Comparison of ENCODE assay signal across 8 mouse cellular contexts in genomic region chr2:148406160-148406970, GRCm38 (mm10). TPM values are rescaled to one million over a fixed set of nuclear protein-coding genes. Genes with fewer than 3 reads are reported as not detected.
DNase-seq lines count a peak whose midpoint lies in the region; ATAC-seq and TF ChIP-seq lines count a peak whose summit lies in the region.

No protein-coding gene starts in this region.

- peak overlapping the region; percentile 87 for H3K27ac ChIP-seq in lung, embryonic 14.5 days (ENCODE audit: low read depth)
- no peak overlapping the region for H3K27ac ChIP-seq in neural tube, embryonic 14.5 days (ENCODE audit: low read depth, low read length)

- DNase-seq in cerebellum, postnatal 10 days: peak; percentile 55 to 63
- no peak for DNase-seq in cerebellum, adult 9-11 months
- DNase-seq in adrenal gland, postnatal 14 days: peak; percentile 60
- DNase-seq in kidney, adult 18-20 months: peak; percentile 50
- peak; percentile 76 for DNase-seq in lung, embryonic 14.5 days
- no peak for DNase-seq in MN1 (ENCODE audit: low spot score)

- H3K27me3 ChIP-seq in lung, embryonic 14.5 days (ENCODE audit: insufficient read depth, low read length): no peaks in the 10 kb centered on the region
- peaks cover 31% of the 10 kb centered on the region for H3K27me3 ChIP-seq in neural tube, embryonic 14.5 days (ENCODE audit: control insufficient read depth, insufficient read depth, low read length)

- peak; percentile 58 for TF ChIP-seq CTCF in lung, embryonic 14.5 days (IDR thresholded peaks at IDR 0.05; ENCODE audit: low read depth)

- H3K36me3 ChIP-seq in lung, embryonic 14.5 days (ENCODE audit: insufficient read depth): peaks cover 21% of the 10 kb centered on the region
- no peaks in the 10 kb centered on the region for H3K36me3 ChIP-seq in neural tube, embryonic 14.5 days (ENCODE audit: control insufficient read depth, insufficient read depth, low read length)

- H3K4me3 ChIP-seq in lung, embryonic 14.5 days (ENCODE audit: low read depth, low read length): peak overlapping the region; percentile 66
- peak overlapping the region; percentile 30 for H3K4me3 ChIP-seq in neural tube, embryonic 14.5 days (ENCODE audit: low read depth, low read length)

- peak; percentile 20 for ATAC-seq in granulocyte monocyte progenitor cell, adult 5-6 weeks (replicated peaks; ENCODE audit: poor library complexity, severe bottlenecking)
- no peak for ATAC-seq in lung, embryonic 14.5 days (ENCODE audit: insufficient read depth)
- peak; percentile 32; the same call in 1 of the 2 replicates for ATAC-seq in neural tube, embryonic 14.5 days (ENCODE audit: low read depth)

- H3K4me1 ChIP-seq in lung, embryonic 14.5 days (ENCODE audit: insufficient read depth): peaks cover 5% of the 10 kb centered on the region
- peaks cover 17% of the 10 kb centered on the region for H3K4me1 ChIP-seq in neural tube, embryonic 14.5 days (ENCODE audit: control insufficient read depth, insufficient read depth, low read length)

- peak overlapping the region; percentile 79 for H3K9ac ChIP-seq in lung, embryonic 14.5 days
- H3K9ac ChIP-seq in neural tube, embryonic 14.5 days (replicated peaks; ENCODE audit: low read depth, low read length): no peak overlapping the region

- no peaks in the 10 kb centered on the region for H3K9me3 ChIP-seq in lung, embryonic 14.5 days (ENCODE audit: low read depth, low read length)
- H3K9me3 ChIP-seq in neural tube, embryonic 14.5 days (ENCODE audit: control insufficient read depth, low read length): no peaks in the 10 kb centered on the region

- 8% methylated on average over 34 of the region's 34 CpGs for WGBS in lung, embryonic 14.5 days
- 17% methylated on average over 34 of the region's 34 CpGs for WGBS in neural tube, embryonic 14.5 days

- H3K4me2 ChIP-seq in lung, embryonic 14.5 days: peak overlapping the region; percentile 95
- peak overlapping the region; percentile 62 for H3K4me2 ChIP-seq in neural tube, embryonic 14.5 days (ENCODE audit: low read depth, low read length)

RNA-seq across cellular contexts. Expression of gene Thbd, which starts 1.6 kb away (rescaled TPM):
- total RNA-seq in adrenal gland, postnatal 14 days (2021): 29.0 and 32.6 TPM in 2 replicates
- 9.7 and 14.6 TPM in 2 replicates for total RNA-seq in granulocyte monocyte progenitor cell, adult 5-6 weeks (2014; fragmentation: Nextera tagmentation)
- total RNA-seq in granulocyte monocyte progenitor cell, adult 5-6 weeks (2017): 11.8 and 13.0 TPM in 2 replicates
- polyA plus RNA-seq in lung, embryonic 14.5 days (2014; fragmentation: Nextera tagmentation; extraction: Ambion mirVana): 115 and 116 TPM in 2 replicates
- 1.3 and 9.1 TPM in 2 replicates for polyA plus RNA-seq in neural tube, embryonic 14.5 days (2014; fragmentation: Nextera tagmentation; extraction: Ambion mirVana)

RNA-seq across cellular contexts. Expression of gene Sstr4, which starts 11.2 kb away (rescaled TPM):
- 0.68 and 0.70 TPM in 2 replicates for total RNA-seq in adrenal gland, postnatal 14 days (2021)
- not detected in 2 replicates for total RNA-seq in granulocyte monocyte progenitor cell, adult 5-6 weeks (2014; fragmentation: Nextera tagmentation)
- total RNA-seq in granulocyte monocyte progenitor cell, adult 5-6 weeks (2017): not detected in 2 replicates
- polyA plus RNA-seq in lung, embryonic 14.5 days (2014; fragmentation: Nextera tagmentation; extraction: Ambion mirVana): 4.8 and 5.9 TPM in 2 replicates
- 3.1 and 3.5 TPM in 2 replicates for polyA plus RNA-seq in neural tube, embryonic 14.5 days (2014; fragmentation: Nextera tagmentation; extraction: Ambion mirVana)

RNA-seq across cellular contexts. Expression of gene Cd93, which starts 37.0 kb away (rescaled TPM):
- 65.8 and 65.9 TPM in 2 replicates for total RNA-seq in adrenal gland, postnatal 14 days (2021)
- 148 and 150 TPM in 2 replicates for total RNA-seq in granulocyte monocyte progenitor cell, adult 5-6 weeks (2014; fragmentation: Nextera tagmentation)
- 145 TPM in 2 replicates for total RNA-seq in granulocyte monocyte progenitor cell, adult 5-6 weeks (2017)
- polyA plus RNA-seq in lung, embryonic 14.5 days (2014; fragmentation: Nextera tagmentation; extraction: Ambion mirVana): 33.7 and 34.4 TPM in 2 replicates
- polyA plus RNA-seq in neural tube, embryonic 14.5 days (2014; fragmentation: Nextera tagmentation; extraction: Ambion mirVana): 5.4 and 8.9 TPM in 2 replicates

Comparison
In these comparisons a context has a peak if more than half of its experiments do, and no peak if none do; other contexts are left out.
1. DNase-seq: peak in cerebellum, postnatal 10 days (2 of 2), adrenal gland, postnatal 14 days (single experiment), kidney, adult 18-20 months (single experiment) and lung, embryonic 14.5 days (single experiment); none in cerebellum, adult 9-11 months (single experiment) and MN1 (single experiment).